Mouse (Mus musculus): Measurements from ENCODE around the gene Slc44a2. TPM values are rescaled to one million over a fixed set of nuclear protein-coding genes. Genes with fewer than 3 reads are reported as not detected.

The Slc44a2 gene
- polyA plus RNA-seq, 1 experiment from 2014 or later, result 60.4 TPM

DNA sequence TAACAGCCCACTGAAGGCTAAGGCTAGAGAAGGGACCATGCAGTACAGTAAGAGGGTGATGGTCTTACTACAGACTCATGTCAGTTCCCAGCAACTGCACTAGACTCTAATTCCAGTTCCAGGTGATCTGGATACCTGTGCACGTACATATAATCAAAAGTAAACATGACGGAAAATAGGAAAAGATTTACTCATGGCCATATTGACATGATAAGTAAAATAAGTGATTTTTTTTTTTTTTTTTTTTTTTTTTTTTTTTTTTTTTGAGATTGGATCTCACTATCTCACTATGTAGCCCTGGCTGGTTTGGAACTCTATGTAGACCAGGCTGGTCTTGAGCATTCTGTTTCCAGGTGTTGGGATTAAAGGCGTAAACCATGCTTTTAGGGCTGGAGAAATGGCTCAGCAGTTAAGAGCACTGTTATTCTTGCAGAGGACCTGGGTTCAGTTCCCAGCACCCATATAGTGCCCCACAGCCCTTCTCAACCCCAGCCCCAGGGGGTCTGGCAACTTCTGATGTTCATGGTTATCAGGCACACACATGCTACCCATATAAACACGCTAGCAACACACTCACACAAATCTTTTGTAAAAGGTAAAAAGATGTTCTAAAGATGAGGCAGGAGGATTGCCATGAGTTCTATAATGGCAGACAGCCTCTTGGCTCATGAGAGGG is 31.3 kb downstream of the Slc44a2 start:
- Histone ChIP-seq H3K4me1 (replicated peaks; ENCODE audit: control insufficient read depth, insufficient read depth, low read length) (no peaks in the 10 kb centered on the region), H3K36me3 (ENCODE audit: control insufficient read depth, insufficient read depth, low read length) (no peaks in the 10 kb centered on the region), H3K27me3 (ENCODE audit: control insufficient read depth, insufficient read depth, low read length) (no peaks in the 10 kb centered on the region), H3K4me2 (replicated peaks; ENCODE audit: low read depth, low read length) (no peak overlapping the region), H3K4me3 (ENCODE audit: low read depth, low read length) (no peak overlapping the region), H3K27ac (ENCODE audit: low read depth, low read length) (no peak overlapping the region), H3K9me3 (ENCODE audit: control insufficient read depth, low read length) (no peaks in the 10 kb centered on the region), H3K9ac (ENCODE audit: low read depth, low read length) (no peak overlapping the region)
- no peak for ATAC-seq (ENCODE audit: low FRiP score)
- no peak for DNase-seq (ENCODE audit: low spot score)
- WGBS, result 96% methylated on average over 4 of the region's 4 CpGs

DNA sequence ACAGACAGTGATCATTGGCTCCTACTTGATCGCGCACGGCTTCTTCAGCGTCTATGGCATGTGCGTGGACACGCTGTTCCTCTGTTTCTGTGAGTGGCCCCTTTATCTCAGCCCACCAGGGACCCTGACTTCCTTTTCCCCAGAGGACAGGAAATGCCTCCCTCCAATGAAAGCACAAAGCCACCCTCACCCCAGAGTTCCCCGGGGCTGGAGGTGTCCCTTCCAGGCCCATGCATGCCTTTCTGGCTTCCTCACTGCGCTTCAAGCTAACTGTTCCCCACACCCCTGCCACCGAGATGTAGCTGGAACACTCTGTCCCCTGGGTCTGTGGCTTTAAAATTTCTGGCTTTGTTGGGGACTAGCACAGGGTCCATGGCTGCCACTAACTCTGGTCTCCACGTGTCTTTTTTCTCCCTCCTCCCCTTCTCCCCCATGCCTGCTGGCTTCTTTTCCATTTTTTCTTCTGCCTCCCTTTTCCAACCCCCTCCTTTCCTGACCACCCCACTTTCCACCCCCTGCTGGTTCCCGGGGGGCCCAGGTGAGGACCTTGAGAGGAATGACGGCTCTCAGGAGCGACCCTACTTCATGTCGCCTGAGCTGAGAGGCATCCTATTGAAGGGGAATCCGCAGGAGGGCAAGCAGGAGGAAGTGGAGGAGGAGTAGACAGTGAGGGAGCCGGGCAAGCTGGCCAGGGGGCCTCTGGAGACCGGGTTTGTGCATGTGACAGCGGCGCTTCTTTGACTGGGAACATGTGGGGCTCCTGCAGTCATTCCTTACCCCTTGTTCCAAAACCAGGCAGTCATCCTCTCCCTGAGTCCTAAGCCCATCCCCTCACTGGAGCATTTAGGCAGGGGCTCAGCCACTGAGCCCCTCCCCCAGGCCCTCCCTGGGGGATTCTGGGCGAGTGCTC is 32.2 kb downstream of the Slc44a2 start:
- H3K9me3 ChIP-seq (ENCODE audit: control insufficient read depth, low read length), result no peaks in the 10 kb centered on the region
- H3K36me3 ChIP-seq (ENCODE audit: control insufficient read depth, insufficient read depth, low read length), result no peaks in the 10 kb centered on the region
- no peaks in the 10 kb centered on the region for H3K27me3 ChIP-seq (ENCODE audit: control insufficient read depth, insufficient read depth, low read length)
- WGBS, result 37% methylated on average over 20 of the region's 20 CpGs
- no peak overlapping the region for H3K4me3 ChIP-seq (ENCODE audit: low read depth, low read length)
- H3K4me2 ChIP-seq (replicated peaks; ENCODE audit: low read depth, low read length), result no peak overlapping the region
- H3K27ac ChIP-seq (ENCODE audit: low read depth, low read length), result no peak overlapping the region
- H3K9ac ChIP-seq (ENCODE audit: low read depth, low read length), result no peak overlapping the region
- ATAC-seq (ENCODE audit: low FRiP score) (no peak), DNase-seq (ENCODE audit: low spot score) (peak; percentile 35)
- no peaks in the 10 kb centered on the region for H3K4me1 ChIP-seq (replicated peaks; ENCODE audit: control insufficient read depth, insufficient read depth, low read length)

DNA sequence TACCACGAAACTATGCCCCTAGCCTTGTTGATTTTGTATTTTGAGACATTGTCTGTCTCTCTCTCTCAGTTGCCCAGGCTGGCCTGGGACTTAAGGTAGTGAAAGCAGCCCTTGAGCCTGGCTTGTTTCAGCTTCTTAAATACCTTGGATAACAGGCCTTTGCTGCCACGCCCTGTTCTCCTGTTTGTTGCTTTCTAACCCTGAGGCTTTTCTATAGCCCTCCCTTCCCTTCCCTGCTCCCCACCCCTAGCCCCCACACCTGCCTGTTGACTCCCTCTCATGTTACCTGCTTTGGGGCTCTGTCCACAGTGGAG is 32.8 kb downstream of the Slc44a2 start:
- no peak for DNase-seq (ENCODE audit: low spot score)
- WGBS, result 54% methylated on average over 2 of the region's 2 CpGs
- Histone ChIP-seq H3K27me3 (ENCODE audit: control insufficient read depth, insufficient read depth, low read length) (no peaks in the 10 kb centered on the region), H3K4me1 (replicated peaks; ENCODE audit: control insufficient read depth, insufficient read depth, low read length) (no peaks in the 10 kb centered on the region), H3K4me3 (ENCODE audit: low read depth, low read length) (no peak overlapping the region), H3K4me2 (replicated peaks; ENCODE audit: low read depth, low read length) (no peak overlapping the region), H3K9me3 (ENCODE audit: control insufficient read depth, low read length) (no peaks in the 10 kb centered on the region), H3K36me3 (ENCODE audit: control insufficient read depth, insufficient read depth, low read length) (no peaks in the 10 kb centered on the region), H3K27ac (ENCODE audit: low read depth, low read length) (no peak overlapping the region), H3K9ac (ENCODE audit: low read depth, low read length) (no peak overlapping the region)
- no peak for ATAC-seq (ENCODE audit: low FRiP score)

DNA sequence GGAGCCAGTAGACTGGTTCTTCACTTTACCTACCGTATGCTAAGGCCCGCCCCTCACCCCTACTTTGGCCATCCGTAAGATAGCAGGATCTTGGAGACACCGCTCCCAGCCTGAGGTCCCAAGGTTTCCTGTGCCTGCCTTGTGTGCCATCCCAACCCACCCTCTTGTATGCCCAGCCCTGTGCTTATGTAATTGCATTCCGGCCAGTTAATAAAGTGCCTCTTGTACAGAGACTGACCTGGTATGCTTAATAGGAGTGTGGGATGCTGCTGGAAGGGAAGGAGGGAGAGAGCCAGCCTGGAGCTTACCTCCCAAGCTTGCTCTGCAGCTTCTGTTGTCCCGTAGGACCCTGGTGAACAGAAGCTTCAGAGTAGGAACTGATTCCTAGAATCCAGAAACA is 34.3 kb downstream of the Slc44a2 start:
- H3K4me3 ChIP-seq (ENCODE audit: low read depth, low read length), result no peak overlapping the region
- WGBS, result 89% methylated on average over 6 of the region's 6 CpGs
- no peak overlapping the region for H3K27ac ChIP-seq (ENCODE audit: low read depth, low read length)
- H3K9me3 ChIP-seq (ENCODE audit: control insufficient read depth, low read length), result no peaks in the 10 kb centered on the region
- DNase-seq (ENCODE audit: low spot score) (no peak), ATAC-seq (ENCODE audit: low FRiP score) (no peak)
- H3K4me1 ChIP-seq (replicated peaks; ENCODE audit: control insufficient read depth, insufficient read depth, low read length), result no peaks in the 10 kb centered on the region
- no peak overlapping the region for H3K9ac ChIP-seq (ENCODE audit: low read depth, low read length)
- H3K4me2 ChIP-seq (replicated peaks; ENCODE audit: low read depth, low read length), result no peak overlapping the region
- no peaks in the 10 kb centered on the region for H3K36me3 ChIP-seq (ENCODE audit: control insufficient read depth, insufficient read depth, low read length)
- H3K27me3 ChIP-seq (ENCODE audit: control insufficient read depth, insufficient read depth, low read length), result no peaks in the 10 kb centered on the region

DNA sequence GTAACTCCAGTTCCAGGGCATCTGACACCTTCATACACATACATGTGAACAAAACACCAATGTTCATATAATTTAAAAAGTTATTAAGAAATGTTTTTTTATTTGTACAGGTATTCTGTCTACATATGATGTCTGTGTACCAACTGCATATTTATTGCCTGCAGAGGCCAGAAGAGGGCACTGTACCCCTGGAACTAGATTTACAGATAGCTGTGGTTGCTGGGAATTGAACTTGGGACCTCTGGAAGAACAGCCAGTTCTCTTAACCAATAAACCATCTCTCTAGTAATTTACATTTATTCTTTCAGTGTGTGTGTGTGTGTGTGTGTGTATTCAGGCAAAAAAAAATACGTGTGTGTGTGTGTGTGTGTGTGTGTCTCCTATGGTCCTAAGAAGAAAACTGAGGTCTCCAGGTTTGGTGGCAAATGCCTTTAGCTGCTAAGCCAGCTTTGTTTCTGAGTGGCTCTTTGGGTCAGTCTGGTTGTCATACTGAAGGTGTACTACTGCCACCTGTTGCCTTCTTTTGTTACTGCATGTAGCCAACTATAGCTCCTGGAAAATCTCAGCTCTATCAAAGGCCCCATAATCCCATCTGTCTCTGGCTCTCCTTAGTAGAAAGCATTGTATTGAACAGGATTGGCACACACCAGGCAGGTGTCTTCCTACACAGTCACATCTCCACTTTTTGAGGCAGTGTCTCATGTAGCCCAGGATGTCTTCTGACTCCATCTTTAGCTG is 36.7 kb downstream of the Slc44a2 start:
- no peaks in the 10 kb centered on the region for H3K9me3 ChIP-seq (ENCODE audit: control insufficient read depth, low read length)
- ATAC-seq (ENCODE audit: low FRiP score) (no peak), DNase-seq (ENCODE audit: low spot score) (peak; percentile 82)
- 0% methylated on average over 1 of the region's 1 CpGs for WGBS
- H3K4me2 ChIP-seq (replicated peaks; ENCODE audit: low read depth, low read length), result no peak overlapping the region
- H3K27me3 ChIP-seq (ENCODE audit: control insufficient read depth, insufficient read depth, low read length), result no peaks in the 10 kb centered on the region
- no peaks in the 10 kb centered on the region for H3K36me3 ChIP-seq (ENCODE audit: control insufficient read depth, insufficient read depth, low read length)
- no peak overlapping the region for H3K27ac ChIP-seq (ENCODE audit: low read depth, low read length)
- H3K4me1 ChIP-seq (replicated peaks; ENCODE audit: control insufficient read depth, insufficient read depth, low read length), result no peaks in the 10 kb centered on the region
- no peak overlapping the region for H3K9ac ChIP-seq (ENCODE audit: low read depth, low read length)
- H3K4me3 ChIP-seq (ENCODE audit: low read depth, low read length), result no peak overlapping the region

DNA sequence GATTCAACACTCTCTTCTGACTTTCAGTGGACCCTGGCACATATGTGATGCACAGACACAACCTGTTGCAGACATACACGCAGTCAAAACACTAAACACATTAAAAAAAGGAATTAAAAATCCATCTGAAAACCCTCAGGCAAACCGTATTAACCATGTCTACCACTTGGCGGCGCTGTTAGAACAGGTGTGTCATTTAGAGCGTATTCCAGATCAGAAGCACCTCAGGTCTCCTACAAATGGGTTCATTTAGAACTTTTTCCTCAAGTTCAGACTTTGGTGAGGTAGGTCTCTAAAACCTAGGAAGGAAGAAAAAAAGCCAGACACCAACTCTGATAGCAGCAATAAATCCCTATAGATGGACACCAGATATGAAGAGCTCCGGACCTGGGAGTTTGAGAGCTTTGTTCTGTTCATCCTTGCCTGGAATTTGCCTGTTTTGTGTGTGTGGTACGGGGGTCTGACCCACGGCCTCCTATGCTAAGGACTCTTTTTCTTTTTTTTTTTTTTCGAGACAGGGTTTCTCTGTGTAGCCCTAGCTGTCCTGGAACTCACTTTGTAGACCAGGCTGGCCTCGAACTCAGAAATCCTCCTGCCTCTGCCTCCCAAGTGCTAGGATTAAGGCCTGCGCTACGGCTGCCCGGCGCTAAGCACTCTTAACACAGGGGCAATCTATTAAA is 46.2 kb downstream of the Slc44a2 start:
- H3K4me3 ChIP-seq (ENCODE audit: low read depth, low read length), result peak overlapping the region; percentile 12
- ATAC-seq (ENCODE audit: low FRiP score) (peak; percentile 39), DNase-seq (ENCODE audit: low spot score) (peak; percentile 63)
- H3K27ac ChIP-seq (ENCODE audit: low read depth, low read length), result 0 out of 2 replicates have a peak overlapping the region, but pooled peaks have one; percentile 37
- H3K9ac ChIP-seq (ENCODE audit: low read depth, low read length), result no peak overlapping the region
- H3K27me3 ChIP-seq (ENCODE audit: control insufficient read depth, insufficient read depth, low read length), result 0 out of 2 replicates have a peak, but pooled peaks cover 2% of the 10 kb centered on the region
- no peaks in the 10 kb centered on the region for H3K9me3 ChIP-seq (ENCODE audit: control insufficient read depth, low read length)
- peak overlapping the region; percentile 26 for H3K4me2 ChIP-seq (replicated peaks; ENCODE audit: low read depth, low read length)
- 38% methylated on average over 14 of the region's 14 CpGs for WGBS
- no peaks in the 10 kb centered on the region for H3K36me3 ChIP-seq (ENCODE audit: control insufficient read depth, insufficient read depth, low read length)
- peaks cover 2% of the 10 kb centered on the region; the same call in 1 of the 2 replicates for H3K4me1 ChIP-seq (replicated peaks; ENCODE audit: control insufficient read depth, insufficient read depth, low read length)

DNA sequence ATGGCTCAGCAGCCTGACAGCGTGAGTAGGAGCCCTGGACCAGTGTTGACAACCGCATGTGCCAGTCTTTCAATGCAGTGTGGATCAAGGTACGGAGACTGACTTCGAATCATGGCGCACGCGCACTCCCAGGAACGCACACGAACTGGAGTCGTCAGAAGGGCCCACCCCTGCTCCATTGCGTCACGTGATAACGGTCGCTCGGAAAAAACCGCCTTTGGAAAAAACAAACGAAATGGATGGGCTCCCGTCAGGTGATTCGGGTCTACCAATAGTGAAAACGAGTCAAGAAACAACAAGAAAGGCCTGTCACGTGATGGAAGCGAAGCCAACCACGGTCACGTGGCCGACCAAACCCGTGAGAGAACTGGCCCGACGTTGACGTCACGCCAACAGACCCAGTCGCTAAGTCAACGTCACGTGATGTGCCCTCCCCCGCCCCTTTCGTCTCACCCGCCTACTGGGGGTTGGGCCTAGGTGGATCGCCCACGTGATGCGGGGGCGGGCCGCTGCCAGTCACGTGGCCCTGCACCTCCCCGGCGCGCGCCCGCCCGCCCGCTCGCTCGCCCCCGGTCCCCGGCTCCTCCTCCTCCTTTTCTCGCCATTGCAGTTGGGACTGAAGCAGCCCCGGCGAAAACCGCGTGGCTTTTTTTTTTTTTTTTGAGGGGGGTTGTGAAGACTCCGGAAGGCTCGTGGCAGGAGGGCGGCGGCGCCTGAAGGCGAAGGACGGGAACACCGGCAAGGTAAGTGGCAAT is 47.0 kb downstream of the Slc44a2 start, which contains the start of gene Ilf3:
Gene Ilf3 (plus strand): TSS at position 515 of the 755 bp plus-strand sequence.
- H3K27ac ChIP-seq (ENCODE audit: low read depth, low read length), result peak within 1 kb of the TSS; percentile 85
- ATAC-seq (ENCODE audit: low FRiP score) (peak; percentile 91), DNase-seq (ENCODE audit: low spot score) (peak; percentile 100)
- under 1% methylated on average over 59 of the region's 66 CpGs for WGBS
- H3K9me3 ChIP-seq (ENCODE audit: control insufficient read depth, low read length), result no peaks in the 10 kb centered on the region
- peak within 1 kb of the TSS; percentile 95 for H3K4me3 ChIP-seq (ENCODE audit: low read depth, low read length)
- H3K27me3 ChIP-seq (ENCODE audit: control insufficient read depth, insufficient read depth, low read length), result 0 out of 2 replicates have a peak, but pooled peaks cover 2% of the 10 kb centered on the region
- H3K4me1 ChIP-seq (replicated peaks; ENCODE audit: control insufficient read depth, insufficient read depth, low read length), result peaks cover 2% of the 10 kb centered on the region; the same call in 1 of the 2 replicates
- H3K36me3 ChIP-seq (ENCODE audit: control insufficient read depth, insufficient read depth, low read length), result no peaks in the 10 kb centered on the region
- H3K4me2 ChIP-seq (replicated peaks; ENCODE audit: low read depth, low read length), result peak within 1 kb of the TSS; percentile 76
- H3K9ac ChIP-seq (ENCODE audit: low read depth, low read length), result peak within 1 kb of the TSS; percentile 92
